Mouse (Mus musculus): Measurements from ENCODE around the gene Cwc27.
A peak's percentile ranks its signal among the peaks of the same experiment; 100 is the strongest.

GRCm38 (mm10) chr13:104816635-104817571 is at the start of gene Cwc27:
- TF ChIP-seq MYOD1 (IDR thresholded peaks at IDR 0.05; ENCODE audit: control insufficient read depth in 1 of 3, insufficient read length in 2 of 3, low read depth in 2 of 3) (peak in 1 of 3 experiments; percentile 48), POLR2A (IDR thresholded peaks at IDR 0.05; ENCODE audit: insufficient read length, low read depth) (peak; percentile 69), USF1 (IDR thresholded peaks at IDR 0.05; ENCODE audit: low read depth) (no peak), E2F4 (IDR thresholded peaks at IDR 0.05; ENCODE audit: insufficient read depth) (no peak), MAX (IDR thresholded peaks at IDR 0.05; ENCODE audit: low read depth) (no peak), POLR2AphosphoS2 (IDR thresholded peaks at IDR 0.05; ENCODE audit: insufficient read length, low read depth) (peak; percentile 58)
